Mouse (Mus musculus) stomach, postnatal 0 days (tissue): ENCODE results near the gene Accs.

Experiments used
- CTCF ChIP-seq: IDR thresholded peaks from 2 replicates; pipeline ENCODE4 v1.5.1; 2016; ENCODE audit warnings: antibody characterized with exemption, low read depth, mild to moderate bottlenecking, moderate library complexity
- EP300 ChIP-seq: optimal IDR thresholded peaks from 2 replicates; pipeline ENCODE3; 2016; ENCODE audit warnings: antibody characterized with exemption

DNA sequence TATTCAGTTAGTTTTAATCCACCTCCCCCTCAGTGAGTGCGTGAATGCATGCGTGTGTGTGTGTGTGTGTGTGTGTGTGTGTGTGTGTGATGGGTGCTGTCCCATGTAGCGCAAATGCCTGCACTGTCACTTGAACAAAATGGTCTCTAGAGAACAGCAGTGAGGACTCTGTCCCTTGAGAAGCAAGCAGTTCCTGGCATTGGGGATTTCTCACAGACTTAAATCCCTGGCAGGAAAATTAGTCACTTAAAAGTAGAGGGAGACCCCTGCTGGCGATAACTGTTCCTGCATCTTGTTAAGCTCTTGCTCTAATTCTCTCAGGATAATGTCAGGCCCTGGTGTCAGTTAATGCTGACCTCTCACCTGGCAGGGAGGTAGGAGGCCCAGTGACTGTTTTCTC is 63.6 kb downstream of the Accs start:
- TF ChIP-seq CTCF (peak; percentile 89), EP300 (no peak)
